Mouse (Mus musculus) ES-Bruce4 (cell line): ENCODE measurements around the gene 5330417C22Rik.

Experiments used
- CTCF ChIP-seq: IDR thresholded peaks from one replicate; pipeline ENCODE4 v1.8.1; 2011; ENCODE audit warnings: low read depth, low read length
- EP300 ChIP-seq: IDR thresholded peaks from 2 replicates; pipeline ENCODE4 v1.6.1; 2011; ENCODE audit warnings: low read depth, low read length; ENCODE audit not compliant: insufficient read depth
- POLR2A ChIP-seq: IDR thresholded peaks from one replicate; pipeline ENCODE4 v1.8.1; 2011; ENCODE audit warnings: low read length; ENCODE audit not compliant: insufficient read depth

GRCm38 (mm10) chr3:108489968-108490367 is 46.4 kb downstream of the 5330417C22Rik start:
- no peak for TF ChIP-seq POLR2A
- TF ChIP-seq EP300, result no peak
- TF ChIP-seq CTCF, result peak; percentile 42
